Mouse (Mus musculus) adrenal gland, postnatal 25 days (tissue): ENCODE results near the gene Kpna4. TPM values are rescaled to one million over a fixed set of nuclear protein-coding genes. Genes with fewer than 3 reads are reported as not detected.

Experiments used
- total RNA-seq: library from RNA; stranded (reverse); gene quantifications from 2 replicates; pipeline ENCODE4 v1.2.3, GENCODE M21; 2021

Kpna4 gene
- total RNA-seq, 1 experiment from 2014 or later = 63.0 TPM

Other genes with a start within 250 kb of the Kpna4 start
- 17.3 and 25.4 TPM in 2 replicates for gene Ift80, start 122.5 kb downstream of the Kpna4 start, total RNA-seq
- gene Smc4, start 122.4 kb downstream of the Kpna4 start, total RNA-seq = 42.7 and 48.5 TPM in 2 replicates
- 12.6 and 14.0 TPM in 2 replicates for gene Trim59, start 82.4 kb downstream of the Kpna4 start, total RNA-seq
- gene Arl14, start 95.3 kb upstream of the Kpna4 start, total RNA-seq = not detected in 2 replicates
- 13.6 and 15.0 TPM in 2 replicates for gene Ppm1l, start 189.7 kb upstream of the Kpna4 start, total RNA-seq